16 mouse cellular contexts compared by ENCODE assay signal in the genomic region with DNA sequence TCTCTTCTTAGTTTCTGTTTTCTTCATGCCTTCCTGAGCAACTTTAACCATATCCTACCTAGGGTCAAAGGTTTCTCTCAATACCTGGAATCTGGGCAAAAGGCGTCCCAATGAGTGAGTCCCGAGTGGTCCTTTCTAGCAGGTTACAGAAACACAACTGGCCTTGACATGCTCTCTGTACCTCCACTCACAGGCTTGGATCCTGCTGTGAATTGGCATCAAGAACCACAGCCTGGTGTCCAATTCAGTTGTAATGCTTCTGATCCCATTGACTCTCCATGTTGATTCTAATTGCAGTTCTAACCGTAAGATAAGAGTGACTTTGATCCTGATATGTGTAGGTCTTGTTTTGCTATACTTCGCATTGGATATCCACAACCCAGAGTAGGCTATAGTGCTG.
"Had no signal": no experiment of that assay in that cellular context is flagged by ENCODE, and none has a peak within 500 bp of the region (broad histone marks: within the 10 kb centered on the region; RNA-seq: fewer than 3 reads in every experiment).

No protein-coding gene starts in this region.

- DNase-seq: heart, postnatal 10 days; heart, postnatal 14 days; heart, postnatal 36 days; heart, postnatal 4 days; kidney, adult 11 months; kidney, adult 18-20 months; kidney, adult 2 months; kidney, adult 8-10 months; kidney, adult 9 months; kidney, postnatal 10 days; kidney, postnatal 14 days; kidney, postnatal 25 days; kidney, postnatal 36 days; kidney, postnatal 4 days; layer of hippocampus, adult 9-11 months; layer of hippocampus, postnatal 36 days had no signal
